Mouse (Mus musculus) olfactory bulb, adult 2 months (tissue): ENCODE results near the gene Kirrel.

ENCODE experiments used
- CTCF ChIP-seq: fragments of 200-500 bp; IDR thresholded peaks from 2 replicates; pipeline ENCODE4 v1.5.1; 2012; ENCODE audit warnings: low read depth, mild to moderate bottlenecking, low read length, moderate library complexity; ENCODE audit not compliant: insufficient read depth
- POLR2A ChIP-seq: fragments of 200-500 bp; IDR thresholded peaks from 2 replicates; pipeline ENCODE4 v1.6.1; 2012; ENCODE audit warnings: mild to moderate bottlenecking, low read depth, low read length, moderate library complexity; ENCODE audit not compliant: insufficient read depth

DNA sequence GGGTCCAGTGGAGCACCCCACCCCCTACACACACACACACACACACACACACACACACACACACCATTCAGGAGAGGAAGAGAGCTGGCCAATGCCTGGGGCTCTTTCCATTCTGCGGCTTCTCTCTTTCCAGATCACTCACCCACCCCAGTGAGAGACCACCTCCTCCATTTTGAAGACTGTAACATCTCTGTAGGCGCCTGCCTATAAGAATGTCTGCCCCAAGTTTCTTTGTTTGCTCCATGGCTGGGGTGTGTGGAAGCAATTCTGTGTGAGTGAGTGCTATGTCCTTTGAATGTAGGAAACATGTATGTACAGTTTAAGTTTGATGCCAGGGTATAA, 1.5 kb downstream of the Kirrel start:
- TF ChIP-seq POLR2A = no peak
- no peak for TF ChIP-seq CTCF
